Mouse (Mus musculus) erythroblast, embryonic 14.5 days (primary cell): ENCODE measurements around the gene Yjefn3.

ENCODE experiments used
- GATA1 ChIP-seq: IDR thresholded peaks from 2 replicates; pipeline ENCODE4 v1.6.1; 2012; ENCODE audit warnings: low read length, inconsistent platforms, mixed read lengths
- TAL1 ChIP-seq: IDR thresholded peaks from 3 replicates; pipeline ENCODE4 v1.6.1; 2012; ENCODE audit warnings: low read length, inconsistent platforms, mixed read lengths

GRCm38 (mm10) chr8:69902163-69903062 is at the start of gene Yjefn3, which contains the start of the genes Tssk6 and Ndufa13:
- TF ChIP-seq GATA1 = no peak
- no peak for TF ChIP-seq TAL1
